Mouse (Mus musculus): ENCODE data around the gene Nlk. TPM values are rescaled to one million over a fixed set of nuclear protein-coding genes. Genes with fewer than 3 reads are reported as not detected.

Nlk gene
- total RNA-seq, 2 experiments from 2014 or later: 16.6 to 19.5 TPM

Other genes with a start within 250 kb of the Nlk start
- gene Slc46a1, start 231.7 kb downstream of the Nlk start, total RNA-seq (2015): 2.4 and 2.7 TPM in 2 replicates
- 1.8 and 5.8 TPM in 2 replicates for gene Slc46a1, start 231.7 kb downstream of the Nlk start, total RNA-seq (2017)
- 0.17 and 0.24 TPM in 2 replicates for gene Sarm1, start 199.6 kb downstream of the Nlk start, total RNA-seq (2015)
- gene Sarm1, start 199.6 kb downstream of the Nlk start, total RNA-seq (2017): 0.08 TPM in 1 of 2 replicates, not detected in the other
- not detected in 2 replicates for gene Vtn, start 198.3 kb downstream of the Nlk start, total RNA-seq (2015)
- gene Vtn, start 198.3 kb downstream of the Nlk start, total RNA-seq (2017): not detected in 2 replicates
- not detected in 2 replicates for gene Sebox, start 193.9 kb downstream of the Nlk start, total RNA-seq (2015)
- not detected in 2 replicates for gene Sebox, start 193.9 kb downstream of the Nlk start, total RNA-seq (2017)
- gene Tmem199, start 185.2 kb downstream of the Nlk start, total RNA-seq (2015): 20.9 and 26.7 TPM in 2 replicates
- gene Tmem199, start 185.2 kb downstream of the Nlk start, total RNA-seq (2017): 27.5 and 34.4 TPM in 2 replicates
- gene Poldip2, start 185.2 kb downstream of the Nlk start, total RNA-seq (2015): 57.5 and 59.2 TPM in 2 replicates
- 59.2 and 77.8 TPM in 2 replicates for gene Poldip2, start 185.2 kb downstream of the Nlk start, total RNA-seq (2017)
- 8.9 and 9.3 TPM in 2 replicates for gene Tnfaip1, start 161.0 kb downstream of the Nlk start, total RNA-seq (2015)
- gene Tnfaip1, start 161.0 kb downstream of the Nlk start, total RNA-seq (2017): 4.2 and 5.5 TPM in 2 replicates
- 112 and 130 TPM in 2 replicates for gene Ift20, start 161.0 kb downstream of the Nlk start, total RNA-seq (2015)
- gene Ift20, start 161.0 kb downstream of the Nlk start, total RNA-seq (2017): 158 and 160 TPM in 2 replicates
- gene Tmem97, start 146.6 kb downstream of the Nlk start, total RNA-seq (2015): 102 and 108 TPM in 2 replicates
- 77.5 and 77.9 TPM in 2 replicates for gene Tmem97, start 146.6 kb downstream of the Nlk start, total RNA-seq (2017)
- 36.4 and 39.5 TPM in 2 replicates for gene Ccnq, start 54.4 kb upstream of the Nlk start, total RNA-seq (2015)
- gene Ccnq, start 54.4 kb upstream of the Nlk start, total RNA-seq (2017): 24.3 and 30.1 TPM in 2 replicates
- gene Lyrm9, start 129.2 kb upstream of the Nlk start, total RNA-seq (2015): 7.9 and 8.4 TPM in 2 replicates
- 58.6 and 68.0 TPM in 2 replicates for gene Lyrm9, start 129.2 kb upstream of the Nlk start, total RNA-seq (2017)
- gene Nos2, start 223.4 kb upstream of the Nlk start, total RNA-seq (2015): not detected in 2 replicates
- gene Nos2, start 223.4 kb upstream of the Nlk start, total RNA-seq (2017): not detected in 2 replicates